Mouse (Mus musculus) bone marrow macrophage, adult 2 months (primary cell): ENCODE measurements around the gene Fam189a2. TPM values are rescaled to one million over a fixed set of nuclear protein-coding genes. Genes with fewer than 3 reads are reported as not detected.

Source experiments
- H3K27ac ChIP-seq: 2 replicates; pipeline ENCODE4 v1.5.1; 2012; ENCODE audit warnings: low read depth, low read length; ENCODE audit not compliant: insufficient read depth
- H3K4me1 ChIP-seq: 2 replicates; pipeline ENCODE4 v1.6.1; 2012; ENCODE audit warnings: low read length; ENCODE audit not compliant: control insufficient read depth, insufficient read depth
- H3K4me3 ChIP-seq: 2 replicates; pipeline ENCODE4 v1.5.1; 2012; ENCODE audit warnings: mild to moderate bottlenecking, low read length, moderate library complexity; ENCODE audit not compliant: insufficient read depth
- CTCF ChIP-seq: IDR thresholded peaks from 2 replicates; pipeline ENCODE4 v1.5.1; 2012; ENCODE audit warnings: low read depth, mild to moderate bottlenecking, low read length, moderate library complexity
- POLR2A ChIP-seq: IDR thresholded peaks from 2 replicates; pipeline ENCODE4 v1.6.1; 2012; ENCODE audit warnings: mild to moderate bottlenecking, low read depth, low read length, borderline replicate concordance
- polyA plus RNA-seq: library from polyadenylated mRNA; stranded (reverse); fragments of >200 nt; gene quantifications from 2 replicates; pipeline ENCODE4 v1.2.4, GENCODE M21; 2012; ENCODE audit not compliant: missing spikeins, insufficient read depth, insufficient read length

The Fam189a2 gene
- polyA plus RNA-seq, 1 experiment: not detected

DNA sequence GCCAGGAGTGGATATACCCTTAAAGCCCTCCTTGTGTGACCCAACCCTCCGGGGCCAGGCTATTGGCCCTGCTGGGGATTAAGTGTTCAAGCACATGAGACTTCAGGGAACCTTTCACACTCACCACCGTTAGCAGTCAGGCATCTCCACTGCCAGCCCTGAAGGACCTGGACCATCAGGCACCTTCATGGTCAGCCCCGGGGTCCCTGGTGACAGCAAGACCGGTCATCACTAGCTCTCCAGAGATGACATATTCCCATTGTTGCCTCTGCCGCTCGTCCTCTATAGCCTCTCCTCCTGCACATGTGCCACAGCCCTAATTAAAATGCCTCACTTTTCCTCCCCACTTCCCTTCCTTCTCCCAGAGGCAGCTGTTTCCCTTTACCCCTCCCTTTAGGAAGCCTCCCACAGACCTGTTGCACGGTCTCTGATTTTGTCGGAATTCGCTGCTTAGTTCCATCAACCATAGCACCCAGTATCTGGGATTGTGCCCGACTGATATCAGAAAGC is 66.4 kb downstream of the Fam189a2 start:
- no peak overlapping the region for H3K4me3 ChIP-seq
- H3K4me1 ChIP-seq: peaks cover 12% of the 10 kb centered on the region
- TF ChIP-seq CTCF (no peak), POLR2A (no peak)
- no peak overlapping the region for H3K27ac ChIP-seq

DNA sequence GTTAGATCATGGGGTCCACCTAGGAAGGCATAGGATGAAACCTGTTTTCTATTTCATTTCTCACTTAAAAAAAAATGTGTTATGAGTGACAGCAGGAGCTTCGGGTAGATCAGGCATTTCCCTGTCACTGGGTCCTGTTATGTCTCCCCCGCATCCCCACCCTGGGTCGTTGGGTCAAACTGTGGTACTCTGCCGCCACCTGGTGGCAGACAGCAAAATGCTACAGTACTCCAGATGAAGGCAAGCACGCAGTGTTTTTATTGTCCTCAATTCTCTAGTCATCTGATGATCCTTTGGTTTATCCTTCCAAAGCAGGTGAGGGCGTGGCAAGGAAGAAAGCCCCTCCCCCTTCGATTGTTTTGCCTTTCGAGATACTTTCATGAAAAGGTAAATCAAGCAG is 69.3 kb downstream of the Fam189a2 start:
- no peak for TF ChIP-seq POLR2A
- peak; percentile 99 for TF ChIP-seq CTCF
- no peak overlapping the region for H3K27ac ChIP-seq
- H3K4me3 ChIP-seq: no peak overlapping the region
- peaks cover 2% of the 10 kb centered on the region for H3K4me1 ChIP-seq

DNA sequence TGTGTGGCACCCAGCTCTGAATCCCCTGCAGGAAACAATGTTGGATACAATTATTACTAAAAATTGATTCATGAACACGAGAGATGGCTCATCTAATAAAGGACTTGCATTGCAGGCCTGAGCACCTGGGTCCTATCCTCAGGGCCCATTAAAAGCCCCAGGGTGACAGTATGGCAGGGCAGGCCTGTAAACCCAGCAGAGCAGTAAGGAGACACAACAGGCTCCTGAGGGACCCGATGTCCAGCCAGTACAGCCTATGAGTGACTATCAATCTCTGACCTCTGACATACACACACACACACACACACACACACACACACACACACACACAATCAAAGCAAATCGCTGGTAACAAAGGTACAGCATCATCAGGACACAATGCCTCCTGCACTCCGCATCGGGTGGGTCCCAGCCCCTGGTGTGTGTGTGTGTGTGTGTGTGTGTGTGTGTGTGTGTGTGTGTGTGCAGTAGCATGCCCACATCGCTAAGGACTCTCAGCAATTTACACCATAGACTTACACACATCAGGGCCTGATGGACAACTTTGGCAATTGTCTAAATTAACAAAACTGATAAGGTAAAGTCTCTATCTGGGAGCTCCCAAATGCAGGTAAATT is 69.9 kb downstream of the Fam189a2 start:
- TF ChIP-seq CTCF: no peak
- no peak for TF ChIP-seq POLR2A
- Histone ChIP-seq H3K4me1 (no peaks in the 10 kb centered on the region), H3K27ac (no peak overlapping the region), H3K4me3 (no peak overlapping the region)

DNA sequence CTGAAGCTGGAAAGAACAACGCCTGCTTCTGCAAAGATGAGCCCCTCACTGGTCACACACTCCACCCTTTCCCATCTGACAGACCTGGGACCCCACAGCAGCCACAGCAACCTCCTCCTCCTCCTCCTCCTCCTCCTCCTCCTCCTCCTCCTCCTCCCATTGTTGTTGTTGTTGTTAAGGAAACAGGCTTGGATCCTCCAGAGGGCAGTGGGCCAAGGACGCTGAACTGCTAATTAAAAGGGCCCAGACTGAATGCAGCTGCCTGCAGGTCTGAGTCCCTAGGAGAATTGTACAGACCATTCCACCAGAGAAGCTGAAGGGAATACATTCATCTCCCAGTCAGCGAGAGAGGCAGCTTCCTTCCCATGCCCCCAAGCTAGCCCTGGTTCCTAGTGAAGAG is 70.5 kb downstream of the Fam189a2 start:
- TF ChIP-seq POLR2A (no peak), CTCF (no peak)
- no peak overlapping the region for H3K4me3 ChIP-seq
- H3K4me1 ChIP-seq: no peaks in the 10 kb centered on the region
- no peak overlapping the region for H3K27ac ChIP-seq

DNA sequence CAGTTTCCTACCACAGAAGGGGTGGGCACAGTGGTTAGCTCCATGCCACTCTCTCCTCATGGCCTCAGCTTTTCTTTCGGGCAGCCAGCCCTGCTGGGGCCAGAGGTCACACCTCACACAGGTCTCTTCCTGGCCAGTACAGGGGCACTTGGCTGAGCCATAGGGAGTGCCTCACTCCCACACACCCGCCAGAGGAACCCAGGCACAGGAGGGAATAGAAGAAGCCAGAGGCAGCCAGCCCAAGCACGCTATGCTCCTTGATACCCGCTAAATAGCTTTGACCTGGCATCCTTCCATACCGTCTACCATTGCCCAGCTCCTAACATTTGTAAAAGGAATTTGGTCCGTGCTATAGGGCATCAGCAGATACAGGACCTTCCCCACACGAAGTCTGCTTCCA is 70.9 kb downstream of the Fam189a2 start:
- Histone ChIP-seq H3K27ac (no peak overlapping the region), H3K4me1 (no peaks in the 10 kb centered on the region), H3K4me3 (no peak overlapping the region)
- no peak for TF ChIP-seq CTCF
- TF ChIP-seq POLR2A: no peak

DNA sequence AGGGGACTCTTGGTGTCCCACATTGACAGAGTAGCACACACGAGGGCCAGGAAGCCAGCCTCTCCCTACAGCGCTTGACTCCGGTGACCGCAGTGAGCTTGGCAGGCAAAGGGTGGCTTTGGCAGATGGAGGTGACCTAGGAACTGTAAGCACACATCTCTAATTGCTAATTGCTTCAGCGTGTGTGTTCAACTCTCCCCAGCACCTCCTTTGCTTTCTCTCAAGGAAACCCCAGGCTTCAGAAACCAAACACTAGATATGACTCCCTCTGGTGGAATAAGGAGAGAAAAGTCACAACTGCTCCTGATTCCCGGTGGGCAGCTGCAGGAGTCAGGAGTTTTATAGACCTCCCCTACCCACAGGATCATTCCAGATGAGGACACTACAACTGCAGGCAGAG is 71.9 kb downstream of the Fam189a2 start:
- Histone ChIP-seq H3K4me1 (no peaks in the 10 kb centered on the region), H3K4me3 (no peak overlapping the region), H3K27ac (no peak overlapping the region)
- TF ChIP-seq CTCF (no peak), POLR2A (no peak)

DNA sequence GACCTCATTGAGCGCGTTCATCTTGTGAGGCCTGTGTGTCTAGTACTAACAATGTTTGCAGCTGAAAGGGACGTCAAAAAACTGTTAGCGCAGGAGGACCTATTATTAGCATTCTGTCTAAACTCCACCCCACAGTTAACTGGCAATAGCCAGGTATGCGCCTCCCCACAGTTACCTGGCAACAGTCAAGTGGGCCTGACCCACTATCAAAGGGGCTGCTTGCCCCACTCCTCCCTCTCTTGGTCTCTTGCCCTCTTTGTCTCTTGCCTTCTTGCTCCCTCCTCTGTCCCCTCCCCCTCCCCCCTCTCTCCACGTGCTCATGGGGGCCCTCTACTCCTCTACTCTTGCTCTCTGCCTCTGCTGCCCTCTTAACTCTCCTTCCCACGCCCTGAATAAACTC is 73.3 kb downstream of the Fam189a2 start:
- Histone ChIP-seq H3K27ac (no peak overlapping the region), H3K4me3 (no peak overlapping the region), H3K4me1 (no peaks in the 10 kb centered on the region)
- no peak for TF ChIP-seq POLR2A
- TF ChIP-seq CTCF: no peak

DNA sequence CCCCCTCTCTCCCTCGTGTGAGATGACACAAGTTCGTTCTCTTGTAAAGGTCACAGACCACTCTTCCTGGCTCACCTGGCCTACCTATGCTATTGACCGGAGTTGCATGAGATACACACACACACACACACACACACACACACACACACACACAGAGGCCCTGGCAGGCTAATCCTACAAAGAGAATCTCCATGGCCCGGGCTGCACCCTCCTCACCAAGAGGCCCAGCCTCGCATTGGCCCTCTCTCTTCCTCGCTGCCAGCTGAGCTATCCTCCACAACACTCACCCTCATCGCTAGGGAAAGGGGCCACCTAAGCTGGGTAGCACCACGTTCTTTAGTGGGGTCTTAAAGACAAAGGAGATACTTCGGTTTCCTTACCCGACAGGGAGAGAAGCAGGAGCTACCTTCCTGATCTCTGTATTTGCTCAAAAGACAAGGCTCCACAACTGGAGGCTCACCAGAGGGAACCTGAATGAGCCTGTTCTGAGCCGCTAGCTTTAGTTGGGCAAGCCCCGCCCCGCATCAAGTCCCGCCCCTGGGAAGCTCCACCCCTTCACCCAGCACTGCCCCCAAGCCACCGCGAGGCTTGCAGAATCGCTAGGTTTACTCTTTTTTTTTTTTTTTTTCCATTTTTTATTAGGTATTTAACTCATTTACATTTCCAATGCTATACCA is 74.4 kb downstream of the Fam189a2 start:
- Histone ChIP-seq H3K4me1 (no peaks in the 10 kb centered on the region), H3K4me3 (no peak overlapping the region), H3K27ac (no peak overlapping the region)
- no peak for TF ChIP-seq CTCF

DNA sequence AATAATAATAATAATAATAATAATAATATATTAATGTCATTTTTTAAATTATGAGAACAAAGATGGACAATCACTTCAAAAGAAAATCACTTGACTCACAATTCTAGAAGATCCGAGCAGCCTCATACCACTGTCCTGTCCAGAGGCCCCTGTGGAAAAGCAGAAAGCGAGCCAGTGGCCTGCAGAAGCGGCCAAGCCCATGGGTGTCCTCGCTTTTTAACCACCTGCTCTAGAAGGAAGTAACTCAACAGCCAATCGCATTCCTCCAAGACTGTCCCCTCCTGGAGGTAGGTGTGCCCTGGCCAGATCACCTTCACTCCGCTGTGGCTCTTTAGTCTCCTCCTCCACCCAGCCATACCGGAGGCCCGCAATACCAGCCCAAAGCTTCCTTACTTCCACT is 75.4 kb downstream of the Fam189a2 start:
- TF ChIP-seq POLR2A (no peak), CTCF (no peak)
- no peaks in the 10 kb centered on the region for H3K4me1 ChIP-seq

DNA sequence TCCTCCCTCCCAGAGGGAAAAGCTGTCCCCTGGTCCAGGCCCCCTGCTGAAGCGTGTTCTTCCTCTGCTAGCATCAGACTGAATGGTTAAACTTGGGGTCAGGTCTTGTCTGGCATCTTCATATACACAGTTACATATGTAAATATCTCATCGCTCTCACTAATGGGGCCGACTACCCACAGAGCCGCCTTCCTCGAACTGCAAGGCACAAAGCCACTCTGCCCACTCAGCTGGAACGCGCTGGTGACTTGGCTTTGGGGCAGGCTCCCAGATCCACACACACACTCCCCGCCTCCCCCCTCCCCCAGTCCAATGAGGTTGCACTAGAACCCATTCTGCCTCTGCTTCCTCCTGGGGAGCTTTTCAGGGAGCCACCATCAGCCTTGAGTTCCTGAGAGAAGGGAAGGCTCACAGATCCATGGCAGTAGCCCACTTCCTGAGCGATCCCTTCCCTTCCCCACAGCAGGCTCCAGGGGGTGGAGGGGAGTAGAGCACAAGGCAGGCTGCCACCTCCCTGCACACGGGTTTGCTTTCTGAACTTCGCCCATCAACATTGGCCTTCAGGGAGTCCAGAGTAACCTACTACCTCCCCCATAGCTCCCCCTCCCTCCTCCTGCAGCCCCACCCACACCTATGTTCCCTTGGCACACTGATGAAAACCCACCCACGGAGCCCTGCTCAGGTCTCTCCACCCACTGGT is 82.4 kb downstream of the Fam189a2 start:
- Histone ChIP-seq H3K4me3 (no peak overlapping the region), H3K4me1 (no peaks in the 10 kb centered on the region), H3K27ac (no peak overlapping the region)
- TF ChIP-seq CTCF (no peak), POLR2A (no peak)

More for the DNA sequence above, 75.4 kb downstream of the Fam189a2 start:
- no peak overlapping the region for H3K27ac ChIP-seq
- H3K4me3 ChIP-seq: no peak overlapping the region
